Mouse (Mus musculus) brain, adult 2 months (tissue): Measurements from ENCODE around the gene Ctnna2.
A peak's percentile ranks its signal among the peaks of the same experiment; 100 is the strongest.

Experiments used
- DNase-seq: peaks from one replicate; pipeline ENCODE4 v3.0.0; 2011; ENCODE audit warnings: low read depth, low spot score

Gene Ctnna2

GRCm38 (mm10) chr6:76964998-76965432 is 1014.5 kb downstream of the Ctnna2 start:
- peak; percentile 84 for DNase-seq

DNA sequence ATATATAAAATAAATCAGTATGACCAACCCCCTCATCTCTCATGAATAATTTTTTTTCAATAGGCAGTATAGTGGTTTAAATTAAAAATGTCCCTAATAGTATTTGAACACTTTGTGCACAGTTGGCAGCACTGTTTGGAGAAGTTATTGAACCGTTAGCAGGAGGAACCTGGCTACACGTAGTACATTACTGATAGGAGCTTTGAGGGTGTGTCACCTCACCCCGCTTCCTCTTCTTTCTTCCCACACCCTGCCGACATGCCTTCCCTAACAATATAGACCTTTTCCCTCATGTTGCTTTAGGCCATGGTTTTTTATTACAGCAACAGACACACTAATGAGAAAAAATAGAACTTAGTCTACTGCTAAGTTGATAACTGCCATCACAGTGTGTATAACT is 1071.4 kb downstream of the Ctnna2 start:
- no peak for DNase-seq

DNA sequence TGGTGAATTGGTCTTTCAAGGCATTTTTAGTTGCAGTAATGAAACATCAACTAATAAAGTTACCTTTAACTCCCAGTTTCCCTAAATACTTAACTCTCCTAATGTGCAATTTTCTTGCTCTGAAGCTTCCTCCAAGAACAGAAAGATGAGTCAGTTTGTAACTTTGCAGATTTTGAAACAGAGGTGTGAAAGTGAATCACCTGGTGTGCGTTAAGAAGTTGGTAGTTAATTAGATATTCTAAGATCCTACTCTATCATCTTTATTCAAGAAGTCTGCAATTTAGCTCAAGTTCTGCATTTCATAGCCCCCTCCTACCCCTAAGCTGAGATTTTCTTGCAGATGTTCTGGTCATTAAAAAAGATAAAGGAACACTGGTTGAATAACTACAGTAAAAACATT is 1082.3 kb downstream of the Ctnna2 start:
- DNase-seq, result peak; percentile 76
